Mouse (Mus musculus) midbrain, embryonic 12.5 days (tissue): ENCODE measurements around the gene Ercc2. TPM values are rescaled to one million over a fixed set of nuclear protein-coding genes. Genes with fewer than 3 reads are reported as not detected.

Experiments
- ATAC-seq: fragments of 200-750 bp; cut with Nextera tagmentation; 2 replicates; pipeline ENCODE4 v1.8.0; 2017; ENCODE audit warnings: low read depth, moderate TSS enrichment, moderate library complexity; ENCODE audit not compliant: low FRiP score
- H3K27ac ChIP-seq: fragments of 300-500 bp; sonication (generic); replicated peaks from 2 replicates; pipeline ENCODE4 v1.5.1; 2016; ENCODE audit warnings: mild to moderate bottlenecking
- H3K27me3 ChIP-seq: fragments of 300-500 bp; sonication (generic); 2 replicates; pipeline ENCODE4 v1.6.1; 2016; ENCODE audit warnings: mild to moderate bottlenecking
- H3K36me3 ChIP-seq: fragments of 300-500 bp; sonication (generic); 2 replicates; pipeline ENCODE4 v1.6.1; 2016
- H3K4me1 ChIP-seq: fragments of 300-500 bp; sonication (generic); 2 replicates; pipeline ENCODE4 v1.6.1; 2016
- H3K4me2 ChIP-seq: fragments of 300-500 bp; sonication (generic); replicated peaks from 2 replicates; pipeline ENCODE4 v1.6.1; 2016; ENCODE audit warnings: mild to moderate bottlenecking, moderate library complexity
- H3K4me3 ChIP-seq: fragments of 300-500 bp; sonication (generic); 2 replicates; pipeline ENCODE4 v1.5.1; 2016; ENCODE audit warnings: mild to moderate bottlenecking
- H3K9ac ChIP-seq: fragments of 300-500 bp; sonication (generic); replicated peaks from 2 replicates; pipeline ENCODE4 v1.6.1; 2016; ENCODE audit warnings: mild to moderate bottlenecking, moderate library complexity
- H3K9me3 ChIP-seq: fragments of 300-500 bp; sonication (generic); 2 replicates; pipeline ENCODE4 v1.6.1; 2016; ENCODE audit warnings: mild to moderate bottlenecking
- WGBS: fragments of 180-500 bp; shearing (Covaris S2); methylation state at CpG from one replicate; pipeline ENCODE4 v1.1.7; 2016; 5-methylcytosine and 5-hydroxymethylcytosine counted together
- polyA plus RNA-seq: library from polyadenylated mRNA; unstranded; fragments of >200 nt; fragmentation: Nextera tagmentation; extraction: Ambion mirVana; gene quantifications from 2 replicates; pipeline ENCODE4 v1.2.1, GENCODE M21; 2016

The Ercc2 gene
- 27.5 and 30.3 TPM in 2 replicates for polyA plus RNA-seq

DNA sequence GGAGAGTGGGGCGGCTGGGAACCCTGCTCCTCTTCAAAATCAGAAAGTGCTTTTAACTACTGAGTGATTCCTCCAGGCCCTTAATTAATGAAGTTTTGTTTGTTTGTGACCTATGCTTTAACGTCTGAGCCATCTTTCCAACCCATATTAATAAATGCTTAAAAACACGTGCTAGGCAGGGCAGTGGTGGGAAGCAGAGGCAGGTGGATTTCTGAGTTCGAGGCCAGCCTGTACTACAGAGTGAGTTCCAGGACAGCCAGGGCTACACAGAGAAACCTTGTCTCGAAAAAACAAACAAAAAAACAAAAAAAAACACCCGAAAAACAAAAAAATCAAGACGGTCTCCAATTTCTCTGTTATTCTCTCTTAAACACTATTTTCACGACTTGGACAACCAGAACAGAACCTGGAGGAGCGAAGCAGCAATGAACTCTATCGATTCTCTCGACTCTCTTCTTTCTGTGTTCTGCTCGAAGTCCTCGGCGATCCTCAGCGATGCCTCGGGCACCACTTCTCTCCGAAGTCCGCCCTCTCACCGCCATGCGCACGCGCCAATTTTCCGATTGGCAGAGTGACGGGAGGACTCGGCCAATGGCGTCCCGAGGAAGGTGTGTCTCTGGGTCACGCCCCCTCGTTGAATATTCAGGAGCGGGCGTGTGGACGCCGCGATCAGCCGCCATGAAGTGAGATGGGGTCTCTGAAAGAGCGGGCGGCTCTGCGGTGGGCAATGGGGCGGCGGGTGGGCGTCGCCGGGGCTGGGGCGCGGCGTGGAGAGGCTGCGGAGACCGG, at the start of gene Ercc2:
Gene Ercc2 (plus strand): TSS at position 634 of the 789 bp plus-strand sequence.
- Histone ChIP-seq H3K4me3 (peak within 1 kb of the TSS; percentile 96), H3K27me3 (no peaks in the 10 kb centered on the region), H3K9ac (peak within 1 kb of the TSS; percentile 95), H3K27ac (peak within 1 kb of the TSS; percentile 58), H3K9me3 (no peaks in the 10 kb centered on the region), H3K4me1 (peaks cover 16% of the 10 kb centered on the region), H3K4me2 (peak within 1 kb of the TSS; percentile 76), H3K36me3 (peaks cover 27% of the 10 kb centered on the region)
- peak; percentile 97 for ATAC-seq
- WGBS, result 6% methylated on average over 47 of the region's 48 CpGs

DNA sequence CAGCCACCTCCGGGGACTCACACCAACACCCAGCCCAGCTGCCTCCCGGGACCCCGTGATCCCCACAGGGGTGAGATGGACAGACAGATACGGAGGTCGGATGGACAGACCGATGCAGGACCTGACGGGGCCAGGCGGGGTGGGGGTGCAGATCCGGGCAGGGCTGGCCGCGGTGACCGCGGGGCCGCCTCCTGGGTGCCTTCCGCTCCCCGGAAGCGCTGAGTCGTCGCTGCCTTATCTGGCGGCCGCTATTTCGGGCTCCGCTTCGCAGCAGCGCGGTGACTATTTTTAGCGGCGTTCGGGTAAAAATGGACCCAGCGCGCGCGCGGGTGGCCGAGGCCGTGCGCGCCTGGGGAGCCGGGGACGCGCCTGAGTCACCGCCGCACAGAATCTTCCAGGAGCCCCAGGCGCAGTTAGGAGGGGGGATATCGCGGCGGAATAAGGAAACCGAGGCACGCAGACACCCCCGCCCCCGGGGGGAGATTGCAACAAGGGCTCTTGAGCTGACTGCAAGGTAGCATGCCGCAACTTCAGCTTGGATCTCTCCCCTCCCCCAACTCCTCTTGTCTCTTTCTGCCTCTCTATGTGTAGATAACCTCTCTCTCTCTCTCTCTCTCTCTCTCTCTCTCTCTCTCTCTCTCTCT, 49.0 kb upstream of the Ercc2 start:
- peak overlapping the region; percentile 66 for H3K4me3 ChIP-seq
- peaks cover 22% of the 10 kb centered on the region for H3K27me3 ChIP-seq
- under 1% methylated on average over 51 of the region's 52 CpGs for WGBS
- H3K27ac ChIP-seq, result peak overlapping the region; percentile 66
- H3K4me1 ChIP-seq, result peaks cover 11% of the 10 kb centered on the region; the same call in 1 of the 2 replicates
- H3K9ac ChIP-seq, result peak overlapping the region; percentile 86
- H3K36me3 ChIP-seq, result no peaks in the 10 kb centered on the region
- peak overlapping the region; percentile 90 for H3K4me2 ChIP-seq
- H3K9me3 ChIP-seq, result no peaks in the 10 kb centered on the region
- peak; percentile 69 for ATAC-seq

DNA sequence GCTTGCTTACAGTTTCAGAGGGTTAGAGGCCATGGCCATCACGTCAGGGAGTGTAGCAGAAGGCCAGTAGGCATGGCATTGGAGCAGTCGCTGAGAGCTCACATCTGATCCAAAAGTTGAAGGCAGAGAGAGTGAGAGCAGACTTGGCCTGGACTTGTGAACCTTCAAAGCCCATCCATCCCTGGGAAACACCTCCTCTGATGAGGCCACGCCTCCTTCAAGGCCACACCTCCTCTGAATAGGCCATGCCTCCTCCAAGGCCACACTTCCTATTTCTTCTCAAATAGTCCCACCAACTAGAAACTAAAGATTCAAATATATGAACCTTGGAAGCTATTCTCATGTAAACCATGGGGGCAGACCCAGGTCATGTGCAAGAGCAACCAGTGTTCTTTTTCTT, 46.2 kb upstream of the Ercc2 start:
- H3K4me2 ChIP-seq, result no peak overlapping the region
- no peak for ATAC-seq
- no peak overlapping the region for H3K4me3 ChIP-seq
- H3K27ac ChIP-seq, result no peak overlapping the region
- H3K9ac ChIP-seq, result no peak overlapping the region
- peaks cover 32% of the 10 kb centered on the region for H3K27me3 ChIP-seq
- H3K9me3 ChIP-seq, result no peaks in the 10 kb centered on the region
- H3K36me3 ChIP-seq, result no peaks in the 10 kb centered on the region
- peaks cover 11% of the 10 kb centered on the region; the same call in 1 of the 2 replicates for H3K4me1 ChIP-seq
- WGBS, result 42% methylated on average over 3 of the region's 3 CpGs

DNA sequence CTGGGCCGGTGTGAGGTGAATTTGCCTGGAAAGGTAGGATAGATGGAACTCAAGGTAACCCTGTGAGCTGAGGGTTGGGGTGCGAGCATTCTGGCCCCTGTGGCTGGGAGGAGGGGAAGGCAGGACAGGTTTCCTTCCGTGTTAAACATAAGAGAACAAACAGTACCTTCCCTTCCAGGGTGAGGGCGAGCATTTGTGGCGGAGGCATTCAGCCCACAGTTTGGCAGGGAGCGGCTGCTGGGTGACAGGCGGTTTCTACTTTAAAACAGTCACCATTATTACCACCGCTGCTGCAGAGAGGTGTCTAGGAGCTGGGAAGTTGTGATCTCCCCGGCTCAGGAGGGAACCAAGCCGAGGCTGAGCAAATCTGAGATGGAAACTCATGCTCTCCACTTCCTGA, 44.7 kb upstream of the Ercc2 start:
- Histone ChIP-seq H3K4me2 (no peak overlapping the region), H3K4me1 (peaks cover 21% of the 10 kb centered on the region), H3K27ac (no peak overlapping the region), H3K9me3 (no peaks in the 10 kb centered on the region), H3K4me3 (no peak overlapping the region), H3K36me3 (no peaks in the 10 kb centered on the region), H3K27me3 (peaks cover 40% of the 10 kb centered on the region), H3K9ac (no peak overlapping the region)
- WGBS, result 62% methylated on average over 10 of the region's 10 CpGs
- no peak for ATAC-seq

DNA sequence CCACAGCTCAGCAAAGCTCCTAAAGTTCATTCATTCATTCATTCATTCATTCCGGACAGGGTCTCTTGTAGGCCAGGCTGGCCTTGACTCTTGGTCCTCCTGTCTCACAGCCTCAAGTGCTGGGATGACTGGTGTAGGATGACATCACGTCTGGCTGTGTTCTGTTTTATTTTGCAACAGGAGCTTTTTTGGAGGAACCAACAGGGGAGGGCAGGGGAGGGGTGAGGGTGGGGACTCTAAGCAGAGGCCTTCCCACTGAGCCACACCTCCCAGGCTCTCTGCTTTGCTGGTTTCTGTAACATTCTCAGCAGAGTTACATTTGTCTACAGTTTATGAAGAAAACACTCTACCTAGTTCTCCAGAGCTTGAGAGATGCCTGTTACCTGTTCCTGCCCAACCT, 43.8 kb upstream of the Ercc2 start:
- Histone ChIP-seq H3K27me3 (peaks cover 44% of the 10 kb centered on the region), H3K27ac (no peak overlapping the region), H3K36me3 (no peaks in the 10 kb centered on the region), H3K4me3 (no peak overlapping the region), H3K4me1 (peaks cover 22% of the 10 kb centered on the region), H3K9me3 (no peaks in the 10 kb centered on the region), H3K9ac (no peak overlapping the region), H3K4me2 (no peak overlapping the region)
- ATAC-seq, result no peak
- 69% methylated on average over 2 of the region's 2 CpGs for WGBS

DNA sequence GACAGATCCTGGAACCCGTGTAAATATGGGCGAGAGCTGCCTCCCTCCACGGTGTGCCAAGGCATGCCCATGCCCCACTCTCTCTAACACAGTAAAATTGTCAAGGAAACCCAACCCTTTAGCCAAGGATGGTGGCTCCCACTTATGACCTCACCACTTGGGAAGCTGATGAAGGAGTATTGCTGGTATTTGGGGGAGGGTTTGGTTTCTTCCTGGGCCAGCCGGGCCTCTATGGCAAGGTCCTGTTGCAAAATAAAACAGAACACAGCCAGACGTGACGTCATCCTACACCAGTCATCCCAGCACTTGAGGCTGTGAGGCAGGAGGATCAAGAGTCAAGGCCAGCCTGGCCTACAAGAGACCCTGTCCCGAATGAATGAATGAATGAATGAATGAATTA, 43.2 kb upstream of the Ercc2 start:
- Histone ChIP-seq H3K4me1 (peaks cover 19% of the 10 kb centered on the region), H3K4me3 (no peak overlapping the region), H3K27ac (no peak overlapping the region), H3K9me3 (no peaks in the 10 kb centered on the region), H3K9ac (no peak overlapping the region), H3K4me2 (no peak overlapping the region), H3K27me3 (peaks cover 47% of the 10 kb centered on the region), H3K36me3 (no peaks in the 10 kb centered on the region)
- ATAC-seq, result no peak
- WGBS, result 73% methylated on average over 7 of the region's 7 CpGs

DNA sequence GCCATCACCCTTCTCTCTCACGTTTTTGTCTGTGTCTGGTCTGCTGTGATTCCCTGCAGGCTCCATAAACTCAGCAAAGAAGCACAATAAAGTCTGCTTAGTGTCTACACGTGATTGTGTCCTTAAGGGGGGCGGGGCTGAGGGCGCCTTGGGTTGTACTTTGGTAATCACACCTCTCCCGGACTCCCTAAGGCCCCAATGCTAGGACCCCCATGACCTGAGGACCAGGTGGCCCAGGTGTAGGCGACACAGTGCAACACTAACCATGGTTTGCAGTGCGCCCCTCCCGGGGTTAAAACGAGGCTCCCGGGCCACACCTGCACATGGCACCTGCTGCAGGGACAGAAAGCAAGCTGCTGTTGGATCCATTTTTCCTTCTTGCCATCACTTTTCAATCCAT, 40.6 kb upstream of the Ercc2 start:
- Histone ChIP-seq H3K9ac (no peak overlapping the region), H3K9me3 (no peaks in the 10 kb centered on the region), H3K4me2 (peak overlapping the region; percentile 96), H3K27ac (no peak overlapping the region), H3K4me3 (peak overlapping the region; percentile 54; the same call in 1 of the 2 replicates), H3K4me1 (peaks cover 29% of the 10 kb centered on the region), H3K27me3 (peaks cover 41% of the 10 kb centered on the region), H3K36me3 (no peaks in the 10 kb centered on the region)
- 19% methylated on average over 10 of the region's 10 CpGs for WGBS
- ATAC-seq, result no peak

DNA sequence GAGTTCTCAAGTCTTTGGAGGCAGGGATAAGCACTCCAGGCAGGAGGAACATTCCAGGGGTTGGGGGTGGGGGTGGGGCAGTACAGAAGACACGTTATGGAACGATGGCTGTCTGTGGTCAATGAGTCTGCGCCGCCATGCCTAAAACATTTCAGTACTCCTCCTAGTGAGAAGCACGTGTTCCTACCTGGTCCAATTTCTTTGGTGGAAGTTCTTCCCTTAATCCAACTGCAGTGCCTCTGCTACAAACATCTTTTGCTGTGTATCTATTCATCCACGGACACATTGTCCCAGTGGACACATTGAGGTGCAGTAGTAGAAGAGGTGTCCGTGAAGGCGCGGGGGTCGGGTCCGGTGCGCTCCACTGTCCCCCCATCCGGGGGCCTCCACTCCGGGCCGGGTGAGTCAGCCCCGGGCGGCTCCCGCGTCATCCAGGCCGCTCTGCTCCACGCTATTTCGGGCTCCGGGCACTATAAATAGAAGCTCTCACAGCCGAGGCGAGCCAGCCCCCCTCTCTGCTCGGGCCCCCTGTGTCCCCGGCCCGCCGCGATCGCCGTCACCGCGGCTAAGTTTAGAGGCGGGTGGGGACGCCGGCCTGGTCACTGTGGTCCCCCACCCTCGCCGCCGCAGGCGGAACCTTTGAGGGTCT, 39.9 kb upstream of the Ercc2 start:
- ATAC-seq, result no peak
- H3K27ac ChIP-seq, result no peak overlapping the region

DNA sequence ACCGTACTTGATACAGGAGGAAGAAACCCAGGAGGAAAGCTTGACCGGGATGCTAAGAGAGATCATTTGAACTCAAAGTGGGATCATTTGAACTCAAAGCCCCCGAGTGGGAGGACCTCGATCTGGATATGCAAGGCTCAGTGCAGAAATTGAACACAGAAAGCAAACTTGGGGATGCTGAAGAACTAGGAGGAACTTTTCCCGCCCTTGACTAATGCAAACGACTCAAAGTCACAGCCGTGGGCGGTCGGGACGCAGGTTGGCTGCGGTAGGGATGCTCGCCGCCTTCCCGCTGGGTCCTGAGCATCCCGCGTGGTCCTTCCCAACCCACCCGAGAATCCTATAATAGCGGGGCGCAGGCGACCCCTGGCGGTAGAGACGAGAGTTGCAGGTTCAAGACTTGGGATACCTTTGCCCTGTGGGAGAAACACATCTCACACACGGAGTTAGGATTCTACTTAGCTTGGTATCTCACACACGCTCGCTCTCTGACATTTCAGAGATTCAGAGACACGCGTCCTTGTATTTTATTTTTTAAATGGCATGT, 39.3 kb upstream of the Ercc2 start:
- H3K9ac ChIP-seq, result peak overlapping the region; percentile 70
- no peaks in the 10 kb centered on the region for H3K36me3 ChIP-seq
- peak overlapping the region; percentile 96 for H3K4me2 ChIP-seq
- no peak for ATAC-seq
- WGBS, result under 1% methylated on average over 27 of the region's 27 CpGs
- no peaks in the 10 kb centered on the region for H3K9me3 ChIP-seq
- no peak overlapping the region for H3K27ac ChIP-seq
- H3K4me1 ChIP-seq, result peaks cover 29% of the 10 kb centered on the region
- peak overlapping the region; percentile 54 for H3K4me3 ChIP-seq
- H3K27me3 ChIP-seq, result peaks cover 33% of the 10 kb centered on the region

More for the DNA sequence above, 39.9 kb upstream of the Ercc2 start:
- Histone ChIP-seq H3K9me3 (no peaks in the 10 kb centered on the region), H3K4me3 (peak overlapping the region; percentile 54), H3K36me3 (no peaks in the 10 kb centered on the region), H3K27me3 (peaks cover 40% of the 10 kb centered on the region), H3K4me2 (peak overlapping the region; percentile 96), H3K4me1 (peaks cover 29% of the 10 kb centered on the region), H3K9ac (peak overlapping the region; percentile 70)
- under 1% methylated on average over 41 of the region's 41 CpGs for WGBS

DNA sequence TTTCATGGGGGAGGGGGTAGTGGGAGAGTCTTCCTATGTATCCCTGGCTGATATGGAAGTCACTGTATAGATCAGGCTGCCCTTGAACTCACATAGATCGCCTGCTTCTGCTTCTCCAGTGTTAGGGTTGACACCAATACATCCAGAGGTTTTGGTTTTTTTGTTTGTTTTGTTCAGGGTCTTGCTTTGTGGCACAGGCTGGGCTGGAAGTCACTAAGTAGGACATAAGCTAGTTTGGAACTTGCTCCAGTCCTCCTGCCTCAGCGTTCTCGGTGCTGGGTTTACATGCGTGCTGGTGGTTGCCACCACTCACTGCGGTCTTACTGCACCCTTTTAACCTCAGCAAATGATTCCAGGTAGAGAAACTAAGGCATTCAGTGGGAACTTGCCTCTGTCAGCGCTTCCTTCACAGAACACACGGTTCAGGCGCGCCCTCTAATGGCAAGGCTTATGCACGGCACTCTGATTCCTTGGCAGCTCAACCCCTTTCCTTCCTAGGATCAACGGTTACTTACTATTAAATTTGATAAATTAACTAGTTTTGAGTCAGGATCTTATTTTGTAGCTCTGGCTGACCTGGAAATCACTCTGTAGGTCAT, 38.5 kb upstream of the Ercc2 start:
- H3K9me3 ChIP-seq, result no peaks in the 10 kb centered on the region
- no peak overlapping the region for H3K27ac ChIP-seq
- peaks cover 29% of the 10 kb centered on the region for H3K4me1 ChIP-seq
- H3K9ac ChIP-seq, result no peak overlapping the region
- WGBS, result 1% methylated on average over 11 of the region's 11 CpGs
- H3K4me3 ChIP-seq, result no peak overlapping the region
- ATAC-seq, result no peak
- H3K36me3 ChIP-seq, result peaks cover 7% of the 10 kb centered on the region
- H3K27me3 ChIP-seq, result peaks cover 27% of the 10 kb centered on the region
- peak overlapping the region; percentile 96; the same call in 1 of the 2 replicates for H3K4me2 ChIP-seq

DNA sequence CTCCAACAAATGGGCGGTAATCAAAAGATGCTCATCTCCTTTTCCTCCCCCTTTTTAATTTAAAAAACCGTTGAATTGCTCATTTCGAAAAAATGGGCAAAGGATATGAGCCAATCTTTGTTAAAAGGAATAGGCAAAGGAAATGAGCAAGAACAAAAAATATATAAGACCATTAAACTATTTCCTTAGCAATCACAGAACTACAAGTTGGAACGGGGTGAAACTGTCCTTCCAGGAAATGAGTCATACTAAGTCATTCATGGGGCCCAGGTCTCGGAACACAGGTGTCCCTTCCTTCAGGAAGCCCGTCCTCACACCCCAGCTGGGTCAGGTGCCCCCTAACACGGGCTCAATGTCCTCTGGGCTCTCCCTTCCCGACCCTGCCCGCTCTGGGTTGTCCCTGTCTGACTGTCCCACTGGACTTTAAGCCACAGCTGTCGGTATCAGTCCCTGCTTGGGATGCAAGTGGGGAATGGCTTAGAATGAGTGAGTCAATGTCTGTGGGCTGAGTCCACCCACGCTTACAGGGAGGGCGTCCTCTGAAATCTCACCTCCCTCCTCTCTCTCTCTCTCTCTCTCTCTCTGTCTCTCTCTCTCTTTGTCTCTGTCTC, 37.5 kb upstream of the Ercc2 start, which contains the start of gene Ercc1:
Gene Ercc1 (plus strand): TSS at position 542 of the 611 bp plus-strand sequence.
- peaks cover 24% of the 10 kb centered on the region for H3K27me3 ChIP-seq
- H3K9ac ChIP-seq, result peak within 1 kb of the TSS; percentile 74
- peak within 1 kb of the TSS; percentile 82 for H3K4me2 ChIP-seq
- 27% methylated on average over 12 of the region's 12 CpGs for whole genome bisulfite sequencing
- H3K27ac ChIP-seq, result peak within 1 kb of the TSS; percentile 81
- H3K9me3 ChIP-seq, result no peaks in the 10 kb centered on the region
- H3K4me3 ChIP-seq, result peak within 1 kb of the TSS; percentile 71
- H3K36me3 ChIP-seq, result peaks cover 17% of the 10 kb centered on the region
- no peak for ATAC-seq
- peaks cover 29% of the 10 kb centered on the region for H3K4me1 ChIP-seq
